Mouse (Mus musculus) MEL (cell line): Measurements from ENCODE around the gene Tmem196.

Experiments
- CTCF ChIP-seq, 3 experiments: IDR thresholded peaks in 2 of 3; conservative IDR thresholded peaks in 1 of 3; 2 replicates each; pipeline ENCODE4 v1.5.1; 2011 to 2012; ENCODE audit warnings: low read length in 3 of 3, low read depth in 2 of 3, mild to moderate bottlenecking in 2 of 3, improper control_type of control experiment in 1 of 3, inconsistent platforms in 1 of 3, mixed read lengths in 1 of 3, moderate library complexity in 1 of 3; ENCODE audit not compliant: control insufficient read depth in 1 of 3, insufficient read depth in 1 of 3, poor library complexity in 1 of 3, severe bottlenecking in 1 of 3
- MXI1 ChIP-seq: IDR thresholded peaks from 2 replicates; pipeline ENCODE4 v1.6.1; 2011; ENCODE audit warnings: mild to moderate bottlenecking, low read depth, low read length, improper control_type of control experiment
- POLR2A ChIP-seq, 2 experiments: IDR thresholded peaks; 2 replicates each; pipeline ENCODE4 v1.6.1; 2011 to 2012; ENCODE audit warnings: low read length in 2 of 2, mild to moderate bottlenecking in 2 of 2, control low read depth in 1 of 2, improper control_type of control experiment in 1 of 2, low read depth in 1 of 2, moderate library complexity in 1 of 2; ENCODE audit not compliant: control insufficient read depth in 1 of 2, insufficient read depth in 1 of 2, poor library complexity in 1 of 2
- SMC3 ChIP-seq: IDR thresholded peaks from 2 replicates; pipeline ENCODE4 v1.6.1; 2011; ENCODE audit warnings: low read depth, low read length, improper control_type of control experiment
- TCF12 ChIP-seq: IDR thresholded peaks from 2 replicates; pipeline ENCODE4 v1.6.1; 2014; ENCODE audit warnings: low read depth, mild to moderate bottlenecking, inconsistent platforms, low read length, improper control_type of control experiment, moderate library complexity
- USF1 ChIP-seq: IDR thresholded peaks from 2 replicates; pipeline ENCODE4 v1.6.1; 2014; ENCODE audit warnings: low read depth, mild to moderate bottlenecking, inconsistent platforms, low read length, improper control_type of control experiment, moderate library complexity
- ZKSCAN1 ChIP-seq: IDR thresholded peaks from 2 replicates; pipeline ENCODE4 v1.6.1; 2012; ENCODE audit warnings: low read depth, mild to moderate bottlenecking, inconsistent platforms, low read length, improper control_type of control experiment, moderate library complexity
- ZNF384 ChIP-seq: IDR thresholded peaks from 2 replicates; pipeline ENCODE4 v1.6.1; 2012; ENCODE audit warnings: low read depth, mild to moderate bottlenecking, inconsistent platforms, low read length, improper control_type of control experiment

GRCm38 (mm10) chr12:119998267-119998666 is 52.6 kb downstream of the Tmem196 start:
- TF ChIP-seq ZKSCAN1 (no peak), POLR2A (IDR thresholded peaks at IDR 0.05; ENCODE audit: control insufficient read depth in 1 of 2, insufficient read depth in 1 of 2, low read depth in 1 of 2, low read length in 2 of 2, poor library complexity in 1 of 2) (no peak), USF1 (no peak), MXI1 (no peak), ZNF384 (no peak), SMC3 (no peak), TCF12 (no peak), CTCF (IDR thresholded peaks at IDR 0.05 in 2 of 3, conservative IDR thresholded peaks at IDR 0.05 in 1 of 3; ENCODE audit: control insufficient read depth in 1 of 3, insufficient read depth in 1 of 3, low read depth in 2 of 3, low read length in 3 of 3, poor library complexity in 1 of 3, severe bottlenecking in 1 of 3) (no peak)
